Mouse (Mus musculus) embryo, embryonic 11.5 days (tissue): ENCODE measurements around the gene Limch1.

Experiments used
- DNase-seq: peaks from one replicate; pipeline ENCODE4 v3.0.0-alpha.2; 2012; ENCODE audit warnings: low read depth, low spot score

The Limch1 gene

GRCm38 (mm10) chr5:67099393-67100271 is 354.0 kb downstream of the Limch1 start:
- no peak for DNase-seq

- no peak for DNase-seq
Measured at GRCm38 (mm10) chr5:67100564-67101394, 355.2 kb downstream of the Limch1 start.

- DNase-seq = no peak
Measured at GRCm38 (mm10) chr5:67101395-67101760, 355.8 kb downstream of the Limch1 start.

- DNase-seq = no peak
Measured at GRCm38 (mm10) chr5:67101793-67102600, 356.4 kb downstream of the Limch1 start.

DNA sequence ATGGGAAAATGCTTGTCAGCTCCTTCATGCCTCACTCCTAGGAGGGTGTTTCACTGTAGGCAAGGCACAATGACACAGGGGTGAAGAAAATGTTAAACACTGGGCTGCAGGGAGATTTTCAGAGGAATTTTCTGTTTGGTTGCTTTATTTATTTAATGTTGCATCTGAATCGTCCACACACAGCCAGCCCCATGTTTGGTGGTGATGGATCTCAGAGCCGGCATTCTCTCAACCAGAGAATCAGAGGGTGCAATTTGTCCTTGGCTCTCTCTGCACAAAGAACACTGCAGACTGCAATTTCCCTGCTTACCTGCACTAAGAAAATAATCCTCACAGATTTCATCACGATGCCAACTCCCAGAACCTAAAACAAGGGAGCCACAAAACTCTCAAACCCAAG is 357.4 kb downstream of the Limch1 start:
- DNase-seq = no peak

GRCm38 (mm10) chr5:67106261-67106660 is 360.6 kb downstream of the Limch1 start:
- DNase-seq = no peak
